Mouse (Mus musculus) G1E-ER4 (cell line): ENCODE measurements around the gene Rhoh. TPM values are rescaled to one million over a fixed set of nuclear protein-coding genes. Genes with fewer than 3 reads are reported as not detected.

Source experiments
- GATA1 ChIP-seq: IDR thresholded peaks from one replicate; pipeline ENCODE4 v1.8.0; 2012; ENCODE audit warnings: low read length, inconsistent platforms
- polyA plus RNA-seq: library from polyadenylated mRNA; stranded (reverse); fragments of >175 nt; gene quantifications from 2 replicates; pipeline ENCODE4 v1.2.3, GENCODE M21; 2012

Gene Rhoh
- polyA plus RNA-seq, 1 experiment = not detected

DNA sequence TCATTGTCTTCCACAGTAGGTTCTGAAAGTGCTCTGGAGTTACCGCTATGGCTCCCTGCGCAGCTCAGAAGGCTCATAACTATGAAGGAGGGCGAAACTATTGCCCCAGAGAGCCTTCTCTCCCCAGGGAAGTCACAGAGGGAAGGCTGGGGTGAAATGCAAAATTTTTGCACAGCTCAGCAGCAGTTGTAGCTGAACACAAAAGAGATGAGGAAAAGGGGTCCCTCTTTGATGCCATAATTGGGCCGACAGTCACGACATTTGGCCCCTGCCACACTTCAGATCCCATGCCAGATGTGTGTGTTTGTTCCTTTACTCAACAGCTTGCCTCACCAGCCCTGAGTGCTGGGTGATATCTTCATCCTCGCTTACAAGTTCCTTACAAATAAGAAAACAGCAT lies 65.7 kb downstream of the Rhoh start:
- no peak for TF ChIP-seq GATA1

GRCm38 (mm10) chr5:65929162-65929561 lies 68.1 kb downstream of the Rhoh start:
- no peak for TF ChIP-seq GATA1

DNA sequence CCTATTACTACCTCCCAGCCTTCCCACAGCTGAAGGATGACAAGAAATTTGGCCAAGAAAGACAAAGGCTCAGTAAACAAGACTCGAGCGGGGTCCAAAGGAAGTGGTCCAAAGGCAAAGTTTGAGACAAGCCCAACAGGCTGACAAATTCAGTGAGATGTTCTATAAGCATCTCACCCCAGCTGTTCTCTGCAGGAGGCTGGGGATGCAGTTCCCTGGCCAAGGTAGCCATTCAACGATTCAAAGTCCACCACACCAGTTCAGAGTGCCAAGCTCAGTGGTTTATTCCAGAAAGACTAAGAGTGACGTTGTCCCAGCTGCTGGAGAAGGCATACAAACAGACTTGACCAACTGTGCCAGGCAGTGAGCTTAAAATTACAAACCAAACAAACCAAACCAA lies 69.2 kb downstream of the Rhoh start:
- TF ChIP-seq GATA1 = no peak

GRCm38 (mm10) chr5:65933258-65933657 lies 72.2 kb downstream of the Rhoh start:
- TF ChIP-seq GATA1 = no peak

DNA sequence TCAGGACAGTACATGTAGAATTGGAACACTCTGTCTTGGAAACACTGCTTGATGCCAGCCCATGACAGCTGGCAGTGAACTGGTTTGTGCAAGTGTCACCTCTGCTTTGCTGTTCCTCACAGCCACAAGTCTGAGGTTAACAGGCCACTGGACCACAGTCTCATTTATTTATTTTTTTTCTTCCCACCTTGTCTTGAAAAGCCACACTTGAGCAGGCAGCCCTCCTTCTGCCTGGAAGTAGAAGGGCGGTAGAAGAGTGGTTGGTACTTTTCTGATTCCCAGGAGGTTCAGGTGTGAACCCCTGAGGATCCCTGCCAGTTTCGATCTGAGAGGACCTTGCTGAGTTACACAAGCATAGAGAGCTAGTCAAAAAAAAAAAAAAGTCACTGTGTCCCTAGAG lies 72.8 kb downstream of the Rhoh start:
- TF ChIP-seq GATA1 = no peak

DNA sequence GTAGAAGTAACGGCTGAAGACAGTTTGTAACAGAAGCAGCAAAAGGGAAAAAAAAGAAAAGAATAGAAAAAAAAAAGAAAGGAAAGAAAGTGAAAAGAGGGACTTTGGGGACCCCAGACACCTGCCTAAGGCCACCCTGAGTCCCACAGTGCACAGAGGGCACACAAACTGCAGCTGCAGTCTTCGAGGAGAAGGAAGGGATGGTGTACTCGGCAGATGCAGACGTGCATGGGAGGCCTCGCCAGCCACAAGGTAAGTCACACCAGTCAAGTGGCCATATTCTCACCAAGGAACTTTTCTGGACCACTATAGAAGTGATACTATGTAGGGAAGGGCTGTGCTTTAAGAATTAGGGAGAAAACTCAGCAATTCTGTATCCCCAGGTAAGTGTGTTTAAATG lies 73.8 kb downstream of the Rhoh start, which contains the start of gene Chrna9:
Gene Chrna9 (plus strand): TSS at position 139 of the 400 bp plus-strand sequence.
- no peak for TF ChIP-seq GATA1

DNA sequence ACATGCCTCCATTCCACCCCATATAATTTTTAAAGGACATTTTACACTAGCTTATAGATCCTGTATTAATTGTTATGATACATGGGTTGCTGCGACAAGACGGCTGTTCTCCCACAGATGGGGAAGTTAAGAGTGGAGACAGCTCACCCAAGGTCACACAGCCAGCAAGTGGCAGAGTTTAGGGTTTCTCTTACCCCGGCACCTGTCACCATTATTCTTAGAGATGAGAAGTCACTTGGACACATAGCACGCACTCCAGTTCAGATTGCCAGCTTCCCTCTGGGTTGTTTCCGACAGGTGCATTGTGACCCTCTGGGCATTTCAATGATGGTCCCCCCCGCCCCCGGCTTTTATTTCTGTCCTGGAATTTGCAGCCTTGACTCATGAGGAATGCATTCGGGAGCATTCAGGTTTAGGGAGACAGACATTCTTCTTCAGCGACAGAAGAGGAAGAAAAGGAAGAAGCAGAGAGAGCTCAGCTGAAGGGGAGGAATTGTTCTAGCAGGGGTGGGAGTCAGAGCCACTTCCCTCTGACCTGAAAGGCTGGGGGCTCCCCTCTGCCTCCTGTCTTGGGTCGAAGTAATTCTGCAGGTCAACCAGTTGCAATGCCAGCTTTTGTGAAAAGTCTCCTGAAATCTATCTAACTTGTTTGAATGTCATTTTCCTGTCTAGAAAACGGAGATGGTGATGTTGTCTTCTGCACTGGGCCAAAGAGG lies 76.2 kb downstream of the Rhoh start:
- no peak for TF ChIP-seq GATA1

DNA sequence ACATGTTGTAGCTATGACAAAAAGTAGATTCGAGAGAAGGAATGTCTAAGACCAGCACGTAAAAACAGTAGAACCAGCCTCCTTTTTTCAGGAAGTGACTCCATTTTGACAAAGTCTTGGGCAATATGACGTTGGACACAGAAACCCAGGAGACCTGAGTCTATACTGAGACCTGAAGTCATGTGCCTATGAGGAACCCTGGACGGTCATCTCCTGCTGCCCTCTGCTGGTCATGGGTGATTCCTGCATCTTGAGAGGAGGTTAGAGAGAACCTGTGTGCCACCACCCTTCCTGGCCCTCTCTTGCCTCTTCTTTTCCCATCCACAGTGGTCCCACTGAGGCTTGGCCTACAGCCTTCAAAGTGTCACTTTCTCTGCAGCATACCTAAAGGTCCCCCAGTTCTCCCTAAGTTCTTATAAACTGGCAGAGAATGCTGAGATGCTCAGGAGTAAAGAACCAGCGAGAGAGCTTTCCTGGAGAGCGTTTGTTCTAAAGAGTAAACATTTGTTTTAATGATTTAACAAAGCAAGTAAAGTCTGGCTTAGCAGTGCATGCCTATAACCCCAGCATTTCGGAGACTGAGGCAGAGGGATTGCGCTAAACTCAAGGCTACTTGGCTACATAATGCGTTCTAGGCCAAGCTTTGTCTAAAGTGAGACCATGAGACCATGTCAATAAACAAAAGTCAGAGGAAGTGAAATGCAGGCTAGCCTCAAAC lies 77.1 kb downstream of the Rhoh start:
- no peak for TF ChIP-seq GATA1

DNA sequence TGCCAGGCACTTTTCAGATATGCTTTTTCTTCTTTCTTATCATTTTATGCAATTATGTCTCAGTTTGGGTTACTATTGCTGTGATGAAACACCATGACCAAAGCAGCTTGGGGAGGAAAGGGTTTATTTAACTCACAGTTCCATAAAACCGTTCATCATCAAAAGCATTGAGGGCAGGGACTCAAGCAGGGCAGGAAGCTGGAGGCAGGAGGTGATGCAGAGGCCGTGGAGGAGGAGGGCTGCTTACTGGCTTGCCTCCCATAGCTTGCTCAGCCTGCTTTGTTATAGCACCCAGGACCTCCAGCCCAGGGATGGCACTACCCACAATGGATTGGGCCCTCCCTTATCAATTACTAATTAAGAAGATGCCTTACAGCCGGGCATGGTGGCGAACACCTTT lies 80.1 kb downstream of the Rhoh start:
- TF ChIP-seq GATA1 = no peak

Other genes with a start within 250 kb of the Rhoh start
- gene Pds5a, start 162.9 kb upstream of the Rhoh start, polyA plus RNA-seq = 25.3 and 28.0 TPM in 2 replicates
- 27.5 and 30.7 TPM in 2 replicates for gene N4bp2, start 97.7 kb upstream of the Rhoh start, polyA plus RNA-seq
- gene Chrna9, start 73.7 kb downstream of the Rhoh start, polyA plus RNA-seq = not detected in 2 replicates
- gene 9130230L23Rik, start 143.1 kb downstream of the Rhoh start, polyA plus RNA-seq = not detected in 2 replicates